ENCODE assay signal across 8 mouse cellular contexts in the genomic region with DNA sequence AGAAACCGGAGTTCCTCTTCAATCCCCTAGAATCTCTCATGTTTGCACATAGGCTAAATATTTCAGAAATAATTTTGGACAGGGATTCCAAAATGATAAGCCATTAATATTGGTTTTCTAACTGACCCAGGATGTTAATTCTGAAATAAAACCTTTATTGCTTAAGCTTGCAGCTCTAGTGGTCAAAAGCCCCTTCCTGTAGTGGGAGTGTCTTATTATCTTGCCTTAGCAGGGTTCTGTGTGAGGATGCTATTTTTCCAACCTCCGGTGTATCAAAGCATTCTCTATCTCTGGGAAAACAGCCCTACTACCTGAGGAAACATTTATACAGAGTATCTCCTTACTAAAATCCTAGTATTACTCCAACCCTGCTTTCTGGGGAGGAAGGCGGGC. TPM values are rescaled to one million over a fixed set of nuclear protein-coding genes. Genes with fewer than 3 reads are reported as not detected.
DNase-seq lines count a peak whose midpoint lies in the region; ATAC-seq lines count a peak whose summit lies in the region.

No protein-coding gene starts in this region.

- H3K9me3 ChIP-seq in liver, embryonic 11.5 days (ENCODE audit: control insufficient read depth, low read length), result no peaks in the 10 kb centered on the region
- no peaks in the 10 kb centered on the region for H3K9me3 ChIP-seq in embryonic facial prominence, embryonic 11.5 days (replicated peaks; ENCODE audit: control insufficient read depth, low read length)
- no peaks in the 10 kb centered on the region for H3K9me3 ChIP-seq in intestine, embryonic 15.5 days
- no peaks in the 10 kb centered on the region for H3K9me3 ChIP-seq in neural tube, embryonic 13.5 days

- intact Hi-C loops in left cerebral cortex, postnatal 36 days (cut with DNase I), result no loop called here

- ATAC-seq in liver, embryonic 11.5 days (replicated peaks; ENCODE audit: low FRiP score), result no peak
- ATAC-seq in embryonic facial prominence, embryonic 11.5 days (replicated peaks; ENCODE audit: insufficient number of reproducible peaks, low FRiP score, low TSS enrichment, low read depth), result no peak
- no peak for ATAC-seq in intestine, embryonic 15.5 days
- ATAC-seq in neural tube, embryonic 13.5 days (ENCODE audit: low read depth), result no peak

- peak overlapping the region; percentile 70 for H3K4me3 ChIP-seq in liver, embryonic 11.5 days (ENCODE audit: low read depth, low read length)
- peak overlapping the region; percentile 50 for H3K4me3 ChIP-seq in embryonic facial prominence, embryonic 11.5 days (ENCODE audit: low read depth, low read length)
- H3K4me3 ChIP-seq in intestine, embryonic 15.5 days (replicated peaks), result peak overlapping the region; percentile 60
- peak overlapping the region; percentile 56 for H3K4me3 ChIP-seq in neural tube, embryonic 13.5 days

- DNase-seq in liver, embryonic 11.5 days (ENCODE audit: low spot score), result no peak
- no peak for DNase-seq in liver
- DNase-seq in embryonic facial prominence, embryonic 11.5 days (ENCODE audit: low spot score), result no peak
- DNase-seq in left cerebral cortex, postnatal 36 days (ENCODE audit: low spot score in 2 of 2), result no peak
- DNase-seq in right cerebral cortex, postnatal 14 days, result no peak
- no peak for DNase-seq in cerebellum, adult 11 months

- no peaks in the 10 kb centered on the region for H3K27me3 ChIP-seq in liver, embryonic 11.5 days (replicated peaks; ENCODE audit: control insufficient read depth, insufficient read depth, low read length)
- H3K27me3 ChIP-seq in embryonic facial prominence, embryonic 11.5 days (ENCODE audit: control insufficient read depth, insufficient read depth, low read length), result no peaks in the 10 kb centered on the region
- no peaks in the 10 kb centered on the region for H3K27me3 ChIP-seq in intestine, embryonic 15.5 days (replicated peaks)
- H3K27me3 ChIP-seq in neural tube, embryonic 13.5 days, result peaks cover 4% of the 10 kb centered on the region; the same call in 1 of the 2 replicates

- H3K9ac ChIP-seq in liver, embryonic 11.5 days (ENCODE audit: low read depth, low read length), result peak overlapping the region; percentile 71
- no peak overlapping the region; the same call in 1 of the 2 replicates for H3K9ac ChIP-seq in embryonic facial prominence, embryonic 11.5 days (replicated peaks; ENCODE audit: low read length)
- no peak overlapping the region for H3K9ac ChIP-seq in intestine, embryonic 15.5 days
- H3K9ac ChIP-seq in neural tube, embryonic 13.5 days, result peak overlapping the region; percentile 73

- H3K36me3 ChIP-seq in liver, embryonic 11.5 days (ENCODE audit: control insufficient read depth, insufficient read depth, low read length), result no peaks in the 10 kb centered on the region
- no peaks in the 10 kb centered on the region for H3K36me3 ChIP-seq in embryonic facial prominence, embryonic 11.5 days (replicated peaks; ENCODE audit: control insufficient read depth, insufficient read depth, low read depth, low read length)
- H3K36me3 ChIP-seq in intestine, embryonic 15.5 days, result no peaks in the 10 kb centered on the region
- H3K36me3 ChIP-seq in neural tube, embryonic 13.5 days, result no peaks in the 10 kb centered on the region

- H3K4me2 ChIP-seq in liver, embryonic 11.5 days, result peak overlapping the region; percentile 100
- H3K4me2 ChIP-seq in embryonic facial prominence, embryonic 11.5 days (ENCODE audit: low read depth, low read length), result no peak overlapping the region; the same call in 1 of the 2 replicates
- H3K4me2 ChIP-seq in intestine, embryonic 15.5 days (replicated peaks), result peak overlapping the region; percentile 98
- H3K4me2 ChIP-seq in neural tube, embryonic 13.5 days, result peak overlapping the region; percentile 88

- 37% methylated on average over 3 of the region's 3 CpGs for WGBS in liver, embryonic 11.5 days
- 39% methylated on average over 3 of the region's 3 CpGs for WGBS in embryonic facial prominence, embryonic 11.5 days
- WGBS in intestine, embryonic 15.5 days, result 54% methylated on average over 3 of the region's 3 CpGs
- WGBS in neural tube, embryonic 13.5 days, result 38% methylated on average over 3 of the region's 3 CpGs

- H3K27ac ChIP-seq in liver, embryonic 11.5 days (ENCODE audit: low read depth, low read length), result peak overlapping the region; percentile 43; the same call in 1 of the 2 replicates
- H3K27ac ChIP-seq in embryonic facial prominence, embryonic 11.5 days (replicated peaks; ENCODE audit: low read depth, low read length), result no peak overlapping the region
- H3K27ac ChIP-seq in intestine, embryonic 15.5 days, result no peak overlapping the region; the same call in 1 of the 2 replicates
- H3K27ac ChIP-seq in neural tube, embryonic 13.5 days (replicated peaks), result 0 out of 2 replicates have a peak overlapping the region, but pooled peaks have one; percentile 49

- peaks cover 22% of the 10 kb centered on the region for H3K4me1 ChIP-seq in liver, embryonic 11.5 days (replicated peaks; ENCODE audit: control insufficient read depth, insufficient read depth, low read length)
- peaks cover 3% of the 10 kb centered on the region; the same call in 1 of the 2 replicates for H3K4me1 ChIP-seq in embryonic facial prominence, embryonic 11.5 days (ENCODE audit: control insufficient read depth, insufficient read depth, low read length)
- H3K4me1 ChIP-seq in intestine, embryonic 15.5 days (replicated peaks), result peaks cover 13% of the 10 kb centered on the region
- H3K4me1 ChIP-seq in neural tube, embryonic 13.5 days (replicated peaks), result peaks cover 24% of the 10 kb centered on the region

RNA-seq across cellular contexts. Expression of gene Pfkp, which starts 1.9 kb away (rescaled TPM):
- polyA plus RNA-seq in liver, embryonic 11.5 days (2014; fragmentation: Nextera tagmentation; extraction: Ambion mirVana), result 27.4 and 31.2 TPM in 2 replicates
- polyA plus RNA-seq in embryonic facial prominence, embryonic 11.5 days (2014; fragmentation: Nextera tagmentation; extraction: Ambion mirVana), result 16.5 and 16.7 TPM in 2 replicates
- 98.5 and 102 TPM in 2 replicates for polyA plus RNA-seq in intestine, embryonic 15.5 days (2015; fragmentation: Nextera tagmentation; extraction: Ambion mirVana)
- polyA plus RNA-seq in neural tube, embryonic 13.5 days (2015; fragmentation: Nextera tagmentation; extraction: Ambion mirVana), result 195 and 216 TPM in 2 replicates
- total RNA-seq in left cerebral cortex, postnatal 36 days (2021), result 100 to 1,000 TPM; 266 to 272 TPM

Comparison
In these comparisons a context has a peak if more than half of its experiments do, and no peak if none do; other contexts are left out.
1. H3K27ac ChIP-seq: peak in liver, embryonic 11.5 days (single experiment) and neural tube, embryonic 13.5 days (single experiment); none in embryonic facial prominence, embryonic 11.5 days (single experiment) and intestine, embryonic 15.5 days (single experiment).
2. H3K9ac ChIP-seq: peak in liver, embryonic 11.5 days (single experiment) and neural tube, embryonic 13.5 days (single experiment); none in embryonic facial prominence, embryonic 11.5 days (single experiment) and intestine, embryonic 15.5 days (single experiment).
3. Peak in every context shown above with its lines, with median percentiles within 50 percentile points of each other: H3K4me3 ChIP-seq.